Mouse (Mus musculus): ENCODE results near the gene Thap4. TPM values are rescaled to one million over a fixed set of nuclear protein-coding genes. Genes with fewer than 3 reads are reported as not detected.

The Thap4 gene
- total and polyA plus RNA-seq, 3 experiments = 35.8 to 52.4 (median 50.2) TPM

GRCm38 (mm10) chr1:93786912-93787311 is 32.2 kb upstream of the Thap4 start:
- no peaks in the 10 kb centered on the region for H3K27me3 ChIP-seq (replicated peaks)
- H3K4me2 ChIP-seq (ENCODE audit: insufficient read depth, low read depth, poor library complexity, severe bottlenecking) = no peak overlapping the region
- no peak overlapping the region for H3K27ac ChIP-seq (ENCODE audit: insufficient read depth, low read depth)
- in situ Hi-C loops (cut with MboI; ENCODE audit: low pct_ligation_motif_present, low pct_unique_long_range_greater_than_20kb, low sequenced_read_pairs) (no loop called here), dilution Hi-C loops (cut with MboI; ENCODE audit: extremely low pct_ligation_motif_present, extremely low pct_unique_long_range_greater_than_20kb, low sequenced_read_pairs) (no loop called here)
- H3K9ac ChIP-seq (ENCODE audit: insufficient read depth, low read depth) = no peak overlapping the region
- H3K79me2 ChIP-seq (replicated peaks; ENCODE audit: control insufficient read depth, extremely low read depth, insufficient read depth, poor library complexity, severe bottlenecking) = no peaks in the 10 kb centered on the region
- peaks cover 65 to 87% of the 10 kb centered on the region in 2 experiments for H3K36me3 ChIP-seq (replicated peaks in 1 of 2; ENCODE audit: control insufficient read depth in 1 of 2, insufficient read depth in 1 of 2, low read length in 1 of 2)
- no peak overlapping the region for H3K4me3 ChIP-seq (replicated peaks in 1 of 3; ENCODE audit: low read depth in 2 of 3, low read length in 2 of 3, poor library complexity in 1 of 3)
- TF ChIP-seq CTCF (conservative IDR thresholded peaks at IDR 0.05 in 1 of 2, IDR thresholded peaks at IDR 0.05 in 1 of 2; ENCODE audit: low read depth in 2 of 2, low read length in 2 of 2) = no peak
- H3K9me3 ChIP-seq (replicated peaks; ENCODE audit: low read length) = no peaks in the 10 kb centered on the region
- no peaks in the 10 kb centered on the region for H3K4me1 ChIP-seq (ENCODE audit: control insufficient read depth in 1 of 2, insufficient read depth in 2 of 2)
- no peak for DNase-seq (ENCODE audit: extremely low read depth)

DNA sequence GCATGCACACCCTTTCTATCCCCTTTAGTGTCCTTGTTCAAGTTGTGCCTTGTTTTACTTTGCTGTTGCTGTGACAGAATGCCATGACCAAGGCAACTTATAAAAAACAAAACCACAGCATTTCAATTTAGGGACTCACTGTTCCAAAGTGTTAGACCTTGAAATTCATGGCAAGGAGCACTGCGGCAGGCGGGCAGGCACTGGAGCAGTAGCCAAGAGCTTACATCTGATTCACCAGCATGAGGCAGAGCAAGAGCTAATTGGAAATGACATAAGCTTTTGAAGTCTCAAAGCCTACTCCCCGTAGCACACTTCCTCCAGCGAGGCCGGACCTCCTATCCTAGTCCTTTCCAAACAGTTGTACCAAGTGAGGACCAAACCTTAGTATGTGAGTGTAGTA is 22.0 kb upstream of the Thap4 start:
- no peak for TF ChIP-seq ELF1 (IDR thresholded peaks at IDR 0.05; ENCODE audit: low read depth, low read length)
- TF ChIP-seq ZMIZ1 (IDR thresholded peaks at IDR 0.05; ENCODE audit: low read depth, low read length) = no peak
- no peak for TF ChIP-seq EP300 (IDR thresholded peaks at IDR 0.05; ENCODE audit: low read length)
- no peak for TF ChIP-seq BHLHE40 (IDR thresholded peaks at IDR 0.05; ENCODE audit: low read depth, low read length)
- no peak for TF ChIP-seq POLR2A (IDR thresholded peaks at IDR 0.05; ENCODE audit: low read depth, low read length)
- no peak for TF ChIP-seq MAZ (IDR thresholded peaks at IDR 0.05; ENCODE audit: low read depth, low read length)
- no peak for TF ChIP-seq JUN (IDR thresholded peaks at IDR 0.05; ENCODE audit: insufficient read depth, low read depth, low read length)
- no peak for TF ChIP-seq CTCF (conservative IDR thresholded peaks at IDR 0.05 in 1 of 2, IDR thresholded peaks at IDR 0.05 in 1 of 2; ENCODE audit: low read depth in 2 of 2, low read length in 2 of 2)
- TF ChIP-seq SIN3A (IDR thresholded peaks at IDR 0.05; ENCODE audit: low read length) = no peak
- no peak for TF ChIP-seq IRF4 (IDR thresholded peaks at IDR 0.05; ENCODE audit: low read depth, low read length)
- no peak for TF ChIP-seq TCF12 (IDR thresholded peaks at IDR 0.05; ENCODE audit: low read depth, low read length)
- TF ChIP-seq MXI1 (IDR thresholded peaks at IDR 0.05; ENCODE audit: low read depth, low read length) = no peak
- no peak for TF ChIP-seq RAD21 (IDR thresholded peaks at IDR 0.05; ENCODE audit: low read depth, low read length)
- TF ChIP-seq ZC3H11A (IDR thresholded peaks at IDR 0.05; ENCODE audit: low read depth, low read length) = no peak
- TF ChIP-seq NRF1 (IDR thresholded peaks at IDR 0.05; ENCODE audit: low read depth, low read length) = no peak
- TF ChIP-seq TBP (conservative IDR thresholded peaks at IDR 0.05; ENCODE audit: low read depth, low read length) = no peak
- no peaks in the 10 kb centered on the region for H3K27me3 ChIP-seq (replicated peaks)
- H3K4me2 ChIP-seq (ENCODE audit: insufficient read depth, low read depth, poor library complexity, severe bottlenecking) = no peak overlapping the region
- in situ Hi-C loops (cut with MboI; ENCODE audit: low pct_ligation_motif_present, low pct_unique_long_range_greater_than_20kb, low sequenced_read_pairs) = no loop called here
- peaks cover 55 to 85% of the 10 kb centered on the region in 2 experiments for H3K36me3 ChIP-seq (replicated peaks in 1 of 2; ENCODE audit: control insufficient read depth in 1 of 2, insufficient read depth in 1 of 2, low read length in 1 of 2)
- H3K9me3 ChIP-seq (replicated peaks; ENCODE audit: low read length) = no peaks in the 10 kb centered on the region
- no peak overlapping the region for H3K27ac ChIP-seq (ENCODE audit: insufficient read depth, low read depth)
- H3K79me2 ChIP-seq (replicated peaks; ENCODE audit: control insufficient read depth, extremely low read depth, insufficient read depth, poor library complexity, severe bottlenecking) = no peaks in the 10 kb centered on the region
- no peaks in the 10 kb centered on the region for H3K4me1 ChIP-seq (ENCODE audit: control insufficient read depth in 1 of 2, insufficient read depth in 2 of 2)
- no peak overlapping the region for H3K9ac ChIP-seq (ENCODE audit: insufficient read depth, low read depth)
- dilution Hi-C loops (cut with MboI; ENCODE audit: extremely low pct_ligation_motif_present, extremely low pct_unique_long_range_greater_than_20kb, low sequenced_read_pairs) = no loop called here
- DNase-seq (ENCODE audit: extremely low read depth) = no peak
- no peak overlapping the region for H3K4me3 ChIP-seq (replicated peaks in 1 of 3; ENCODE audit: low read depth in 2 of 3, low read length in 2 of 3, poor library complexity in 1 of 3)
